ENCODE assay signal across 9 mouse cellular contexts in the genomic region with DNA sequence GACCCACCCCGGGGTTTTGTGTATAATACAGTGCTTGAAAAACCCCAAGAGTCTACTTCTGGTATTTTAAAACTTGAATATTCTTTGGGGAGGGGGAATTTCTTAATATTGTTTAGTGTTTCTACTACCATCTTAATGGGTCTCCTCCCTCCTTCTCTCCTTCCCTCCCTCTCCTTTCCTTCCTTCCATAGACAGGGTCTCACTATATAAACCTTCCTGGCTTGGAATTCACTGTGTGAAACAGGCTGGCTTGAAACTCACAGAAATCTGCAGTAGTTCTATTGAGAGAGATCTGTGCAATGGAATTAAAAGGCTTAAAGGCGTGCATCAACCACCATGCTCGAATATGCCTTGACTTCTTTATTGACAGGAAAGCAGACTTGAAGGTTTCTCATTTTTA. TPM values are rescaled to one million over a fixed set of nuclear protein-coding genes. Genes with fewer than 3 reads are reported as not detected.
DNase-seq lines count a peak whose midpoint lies in the region; ATAC-seq and TF ChIP-seq lines count a peak whose summit lies in the region.
"Had no signal": no experiment of that assay in that cellular context is flagged by ENCODE, and none has a peak within 500 bp of the region (broad histone marks: within the 10 kb centered on the region; RNA-seq: fewer than 3 reads in every experiment).

No protein-coding gene starts in this region.

- H3K4me3 ChIP-seq in C2C12 (ENCODE audit: insufficient read depth, poor library complexity, severe bottlenecking), result peak overlapping the region; percentile 89
- peak overlapping the region; percentile 64 for H3K4me3 ChIP-seq in forebrain, embryonic 16.5 days (replicated peaks; ENCODE audit: low read length)
- peak overlapping the region; percentile 12 to 84; a peak in 3 of 4 replicates for H3K4me3 ChIP-seq in liver, embryonic 14.5 days (ENCODE audit: insufficient read depth in 1 of 2, low read depth in 2 of 2, low read length in 2 of 2)

- no peak for TF ChIP-seq EP300 in liver, embryonic 14.5 days (IDR thresholded peaks at IDR 0.05; ENCODE audit: low read depth)

- no peak for TF ChIP-seq CTCF in C2C12 (IDR thresholded peaks at IDR 0.05; ENCODE audit: control insufficient read depth, insufficient read depth, insufficient read length)
- TF ChIP-seq CTCF in liver, embryonic 14.5 days (IDR thresholded peaks at IDR 0.05; ENCODE audit: low read depth), result no peak

- WGBS in forebrain, embryonic 16.5 days, result 77% methylated on average over 3 of the region's 3 CpGs
- WGBS in liver, embryonic 14.5 days (ENCODE audit: insufficient replicate concordance), result 58% methylated on average over 3 of the region's 3 CpGs

- no peaks in the 10 kb centered on the region for H3K27me3 ChIP-seq in C2C12 (ENCODE audit: control insufficient read depth, insufficient read depth, insufficient read length)
- no peaks in the 10 kb centered on the region for H3K27me3 ChIP-seq in forebrain, embryonic 16.5 days (replicated peaks; ENCODE audit: control insufficient read depth, insufficient read depth, low read length)
- H3K27me3 ChIP-seq in liver, embryonic 14.5 days (ENCODE audit: control insufficient read depth, insufficient read depth, low read length), result no peaks in the 10 kb centered on the region

- peaks cover 17% of the 10 kb centered on the region for H3K4me1 ChIP-seq in forebrain, embryonic 16.5 days (replicated peaks; ENCODE audit: control insufficient read depth, insufficient read depth, low read length)
- H3K4me1 ChIP-seq in liver, embryonic 14.5 days (replicated peaks; ENCODE audit: control insufficient read depth in 2 of 2, insufficient read depth in 2 of 2, low read length in 1 of 2), result peaks cover 16 to 26% of the 10 kb centered on the region in 2 experiments

- no peak overlapping the region for H3K27ac ChIP-seq in forebrain, embryonic 16.5 days (ENCODE audit: low read length)
- H3K27ac ChIP-seq in liver, embryonic 14.5 days, result peak overlapping the region; percentile 29

- peaks cover 39% of the 10 kb centered on the region for H3K79me3 ChIP-seq in C2C12 (ENCODE audit: low read depth)

- ATAC-seq in forebrain, embryonic 16.5 days, result no peak
- ATAC-seq in liver, embryonic 14.5 days (ENCODE audit: insufficient read depth), result no peak

- H3K4me2 ChIP-seq in forebrain, embryonic 16.5 days (ENCODE audit: low read length), result peak overlapping the region; percentile 81
- peak overlapping the region; percentile 83 for H3K4me2 ChIP-seq in liver, embryonic 14.5 days (ENCODE audit: low read depth)

- DNase-seq in heart, adult 11 months, result peak; percentile 72
- DNase-seq in heart, adult 9 months (ENCODE audit: low spot score in 2 of 2), result no peak
- DNase-seq in liver, embryonic 14.5 days (ENCODE audit: low read depth in 3 of 3, low spot score in 3 of 3), result no peak
- no peak for DNase-seq in layer of hippocampus, adult 8-10 months (ENCODE audit: low spot score in 2 of 2)
- no peak for DNase-seq in ovary, adult 18-20 months (ENCODE audit: low spot score)
- DNase-seq in adrenal gland, postnatal 10 days, result no peak
- DNase-seq: gastrocnemius, postnatal 14 days had no signal

- peaks cover 73% of the 10 kb centered on the region for H3K79me2 ChIP-seq in C2C12 (ENCODE audit: control insufficient read depth, insufficient read depth)

- no peaks in the 10 kb centered on the region for H3K9me3 ChIP-seq in forebrain, embryonic 16.5 days (ENCODE audit: control insufficient read depth, low read length)
- no peaks in the 10 kb centered on the region for H3K9me3 ChIP-seq in liver, embryonic 14.5 days (ENCODE audit: control insufficient read depth, low read length)

- H3ac ChIP-seq in C2C12 (ENCODE audit: control insufficient read depth, insufficient read length, low read depth), result no peak overlapping the region

- H3K36me3 ChIP-seq in C2C12 (ENCODE audit: control insufficient read depth, insufficient read depth), result peaks cover 42% of the 10 kb centered on the region
- H3K36me3 ChIP-seq in forebrain, embryonic 16.5 days (ENCODE audit: control insufficient read depth, insufficient read depth), result peaks cover 4% of the 10 kb centered on the region
- peaks cover 17% of the 10 kb centered on the region for H3K36me3 ChIP-seq in liver, embryonic 14.5 days (replicated peaks; ENCODE audit: control insufficient read depth, insufficient read depth, low read depth)

- no peak overlapping the region for H3K9ac ChIP-seq in forebrain, embryonic 16.5 days (replicated peaks; ENCODE audit: low read depth, low read length)
- peak overlapping the region; percentile 89 for H3K9ac ChIP-seq in liver, embryonic 14.5 days (replicated peaks)

TF ChIP-seq in C2C12, 6 proteins besides CTCF, POLR2A, EP300 and RAD21:
- no peak for TF ChIP-seq MYOD1 (IDR thresholded peaks at IDR 0.05; ENCODE audit: control insufficient read depth, insufficient read length, low read depth)
- no peak for TF ChIP-seq MAX (IDR thresholded peaks at IDR 0.05)
- no peak for TF ChIP-seq MYOG (IDR thresholded peaks at IDR 0.05; ENCODE audit: control insufficient read depth, extremely low read depth, insufficient read length)
- TF ChIP-seq CEBPB (IDR thresholded peaks at IDR 0.05; ENCODE audit: low read depth), result no peak
- TF ChIP-seq FOSL1 (IDR thresholded peaks at IDR 0.05; ENCODE audit: insufficient read depth, low read length, poor library complexity, severe bottlenecking), result no peak

RNA-seq across cellular contexts. Expression of gene Hmgb1, which starts 1.5 kb away (rescaled TPM):
- polyA plus RNA-seq in C2C12 (2012; fragmentation: generic; extraction: Trizol), result 185 TPM
- polyA plus RNA-seq in forebrain, embryonic 16.5 days (2015; fragmentation: Nextera tagmentation; extraction: Ambion mirVana), result 1,084 and 1,214 TPM in 2 replicates
- polyA plus RNA-seq in liver, embryonic 14.5 days (2012; rRNA removed), result 63.4 and 176 TPM in 2 replicates
- polyA plus RNA-seq in liver, embryonic 14.5 days (2014; fragmentation: Nextera tagmentation; extraction: Ambion mirVana), result 553 and 555 TPM in 2 replicates
- total RNA-seq in layer of hippocampus, adult 8-10 months (2022), result 100 to 1,000 TPM; 119 to 140 (median 134) TPM
- total RNA-seq in adrenal gland, postnatal 10 days (2021), result 100 to 1,000 TPM; 186 to 230 TPM

RNA-seq across cellular contexts. Expression of gene Uspl1, which starts 1.7 kb away (rescaled TPM):
- 17.8 TPM for polyA plus RNA-seq in C2C12 (2012; fragmentation: generic; extraction: Trizol)
- polyA plus RNA-seq in forebrain, embryonic 16.5 days (2015; fragmentation: Nextera tagmentation; extraction: Ambion mirVana), result 56.0 and 57.8 TPM in 2 replicates
- 6.8 and 8.9 TPM in 2 replicates for polyA plus RNA-seq in liver, embryonic 14.5 days (2012; rRNA removed)
- polyA plus RNA-seq in liver, embryonic 14.5 days (2014; fragmentation: Nextera tagmentation; extraction: Ambion mirVana), result 18.6 and 22.8 TPM in 2 replicates
- total RNA-seq in layer of hippocampus, adult 8-10 months (2022), result 10 to 100 TPM; 39.7 to 46.2 (median 41.6) TPM
- total RNA-seq in adrenal gland, postnatal 10 days (2021), result 10 to 100 TPM; 29.1 to 30.9 TPM
